Mouse (Mus musculus) limb, embryonic 12.5 days (tissue): ENCODE results near the gene Ikzf3. TPM values are rescaled to one million over a fixed set of nuclear protein-coding genes. Genes with fewer than 3 reads are reported as not detected.

Experiments
- ATAC-seq: fragments of 200-750 bp; cut with Nextera tagmentation; 2 replicates; pipeline ENCODE4 v1.8.0; 2017; ENCODE audit warnings: low read depth, moderate TSS enrichment; ENCODE audit not compliant: insufficient number of reproducible peaks, insufficient read depth, low FRiP score, low TSS enrichment
- H3K27ac ChIP-seq: fragments of 300-500 bp; sonication (generic); 2 replicates; pipeline ENCODE4 v1.5.1; 2016; ENCODE audit warnings: mild to moderate bottlenecking, moderate library complexity
- H3K27me3 ChIP-seq: fragments of 300-500 bp; sonication (generic); 2 replicates; pipeline ENCODE4 v1.6.1; 2016; ENCODE audit warnings: mild to moderate bottlenecking, moderate library complexity
- H3K36me3 ChIP-seq: fragments of 300-500 bp; sonication (generic); 2 replicates; pipeline ENCODE4 v1.6.1; 2016; ENCODE audit warnings: mild to moderate bottlenecking, moderate library complexity
- H3K4me1 ChIP-seq: fragments of 300-500 bp; sonication (generic); replicated peaks from 2 replicates; pipeline ENCODE4 v1.6.1; 2016
- H3K4me2 ChIP-seq: fragments of 300-500 bp; sonication (generic); 2 replicates; pipeline ENCODE4 v1.6.1; 2016; ENCODE audit warnings: mild to moderate bottlenecking, moderate library complexity
- H3K4me3 ChIP-seq: fragments of 300-500 bp; sonication (generic); replicated peaks from 2 replicates; pipeline ENCODE4 v1.5.1; 2016; ENCODE audit warnings: mild to moderate bottlenecking
- H3K9ac ChIP-seq: fragments of 300-500 bp; sonication (generic); replicated peaks from 2 replicates; pipeline ENCODE4 v1.6.1; 2016; ENCODE audit warnings: mild to moderate bottlenecking, moderate library complexity
- H3K9me3 ChIP-seq: fragments of 300-500 bp; sonication (generic); 2 replicates; pipeline ENCODE4 v1.6.1; 2016; ENCODE audit warnings: mild to moderate bottlenecking, moderate library complexity
- WGBS: fragments of 180-500 bp; shearing (Covaris S2); methylation state at CpG from one replicate; pipeline ENCODE4 v1.1.7; 2016; 5-methylcytosine and 5-hydroxymethylcytosine counted together
- polyA plus RNA-seq: library from polyadenylated mRNA; unstranded; fragments of >200 nt; fragmentation: Nextera tagmentation; extraction: Ambion mirVana; gene quantifications from 2 replicates; pipeline ENCODE4 v1.2.1, GENCODE M21; 2016

Gene Ikzf3
- polyA plus RNA-seq, 1 experiment from 2014 or later, result 0.54 TPM

DNA sequence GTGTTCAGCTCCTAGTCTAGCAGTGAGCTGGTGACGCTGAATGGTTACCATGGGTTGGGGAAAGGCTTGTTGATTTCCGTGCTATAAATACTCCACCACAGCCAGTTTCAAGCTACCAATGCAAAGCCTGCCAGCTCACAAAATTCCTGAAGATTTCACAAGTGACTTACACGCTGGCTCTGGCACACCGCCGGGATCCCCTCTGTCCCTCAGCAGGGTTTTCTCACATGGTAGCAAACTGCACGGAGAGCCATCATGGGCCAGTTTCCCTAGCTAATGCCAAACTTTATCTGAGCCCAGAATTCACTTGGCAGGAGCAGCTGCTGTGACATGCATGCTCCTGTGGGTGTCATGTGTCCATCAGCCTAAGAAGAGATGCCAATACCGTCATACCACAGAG lies 36.4 kb downstream of the Ikzf3 start:
- Histone ChIP-seq H3K27ac (no peak overlapping the region), H3K36me3 (no peaks in the 10 kb centered on the region), H3K4me2 (no peak overlapping the region), H3K9ac (no peak overlapping the region), H3K4me3 (no peak overlapping the region), H3K9me3 (no peaks in the 10 kb centered on the region), H3K4me1 (no peaks in the 10 kb centered on the region), H3K27me3 (no peaks in the 10 kb centered on the region)
- ATAC-seq, result no peak
- WGBS, result 80% methylated on average over 7 of the region's 7 CpGs

DNA sequence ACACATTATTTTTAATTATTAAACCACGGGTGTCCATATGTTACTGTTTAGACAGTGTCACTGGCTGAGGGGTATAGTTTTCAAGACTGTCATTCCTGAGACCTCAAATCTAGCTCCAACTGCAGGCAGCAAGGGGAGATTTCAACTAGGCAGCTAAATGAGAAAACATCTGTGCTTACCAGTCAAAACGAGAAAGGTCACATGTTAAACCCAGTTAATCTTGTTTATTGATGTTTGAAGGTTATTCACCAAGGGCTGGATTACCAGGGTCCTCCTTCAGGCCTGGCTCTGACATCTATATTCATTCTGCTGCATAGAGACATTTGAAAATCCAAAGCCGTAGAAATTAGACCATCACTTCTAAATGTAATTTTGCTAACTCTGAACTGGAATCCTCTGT lies 40.9 kb downstream of the Ikzf3 start:
- H3K27ac ChIP-seq, result no peak overlapping the region
- no peak overlapping the region for H3K4me3 ChIP-seq
- H3K9me3 ChIP-seq, result no peaks in the 10 kb centered on the region
- 43% methylated on average over 3 of the region's 3 CpGs for WGBS
- H3K9ac ChIP-seq, result no peak overlapping the region
- no peaks in the 10 kb centered on the region for H3K4me1 ChIP-seq
- H3K36me3 ChIP-seq, result no peaks in the 10 kb centered on the region
- H3K27me3 ChIP-seq, result peaks cover 19% of the 10 kb centered on the region
- ATAC-seq, result no peak
- no peak overlapping the region for H3K4me2 ChIP-seq

DNA sequence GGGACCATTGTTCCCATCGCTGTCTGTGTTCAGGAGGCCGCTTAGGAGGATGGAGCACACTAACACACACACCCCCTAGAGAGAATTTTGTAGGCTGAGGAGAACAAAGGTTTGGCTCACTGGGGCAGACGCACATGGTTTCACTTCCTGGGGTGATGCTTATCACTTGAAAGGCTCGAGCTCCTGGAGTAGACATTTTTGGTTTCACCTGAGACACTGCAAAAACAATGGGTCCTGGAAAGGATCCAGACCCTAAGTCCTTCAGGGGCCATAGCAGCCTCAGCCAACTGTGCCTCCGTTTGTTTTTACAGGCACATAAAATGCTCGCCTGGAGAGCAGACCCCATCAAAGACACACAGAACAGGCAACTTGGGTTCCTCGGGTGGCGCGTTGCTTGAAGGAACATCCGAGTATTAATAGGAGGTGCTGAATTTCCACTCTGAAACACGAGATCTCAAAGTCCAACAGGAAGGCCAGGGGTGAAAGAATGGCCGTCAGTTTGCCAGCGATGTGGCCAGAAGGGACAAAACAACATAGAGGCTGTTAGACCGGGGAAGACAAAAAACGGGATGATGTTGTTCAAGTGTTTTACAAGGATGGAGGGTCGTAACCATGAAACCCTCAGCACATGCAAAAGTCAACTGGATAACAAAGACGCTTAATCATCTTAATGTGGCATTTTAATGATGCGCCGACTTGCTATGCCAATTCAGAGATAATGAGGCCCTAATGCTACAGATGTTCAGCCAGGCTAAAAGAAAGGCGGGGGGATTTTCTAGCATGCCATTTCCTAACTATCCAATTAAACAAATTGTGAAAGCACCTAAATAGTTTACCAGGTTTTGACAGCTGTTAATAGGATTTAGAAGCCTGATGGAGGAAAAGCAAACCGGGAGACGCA lies 48.2 kb downstream of the Ikzf3 start:
- Histone ChIP-seq H3K27ac (0 out of 2 replicates have a peak overlapping the region, but pooled peaks have one; percentile 13), H3K27me3 (peaks cover 27% of the 10 kb centered on the region), H3K4me3 (0 out of 2 replicates have a peak overlapping the region, but pooled peaks have one; percentile 1), H3K9me3 (no peaks in the 10 kb centered on the region), H3K9ac (no peak overlapping the region; the same call in 1 of the 2 replicates), H3K36me3 (no peaks in the 10 kb centered on the region), H3K4me2 (peak overlapping the region; percentile 42), H3K4me1 (peaks cover 22% of the 10 kb centered on the region)
- WGBS, result 14% methylated on average over 22 of the region's 22 CpGs
- ATAC-seq, result no peak

DNA sequence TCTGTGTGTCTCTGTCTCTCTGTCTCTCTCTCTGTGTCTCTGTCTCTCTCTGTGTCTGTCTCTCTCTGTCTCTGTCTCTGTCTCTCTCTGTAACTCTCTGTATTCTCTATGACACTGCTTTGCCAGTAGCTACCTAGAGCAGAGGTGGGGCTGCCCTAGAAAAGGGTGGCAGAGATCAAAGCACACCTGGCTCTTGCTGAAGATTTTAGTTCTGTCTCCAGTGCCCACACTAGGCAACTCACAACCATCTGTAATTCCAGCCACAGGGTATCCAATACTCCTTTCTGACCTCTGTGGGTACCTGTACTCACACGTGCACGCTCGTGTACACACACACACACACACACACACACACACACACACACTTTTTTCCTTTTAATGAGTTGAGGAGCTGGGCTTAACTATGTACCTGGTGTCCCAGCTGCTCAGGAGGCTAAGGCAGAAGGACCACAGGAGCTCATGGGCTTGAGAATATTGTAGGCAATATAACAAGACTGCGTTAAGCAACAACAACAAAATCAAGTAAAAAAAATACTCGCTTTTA lies 50.6 kb downstream of the Ikzf3 start:
- WGBS, result 89% methylated on average over 5 of the region's 5 CpGs

DNA sequence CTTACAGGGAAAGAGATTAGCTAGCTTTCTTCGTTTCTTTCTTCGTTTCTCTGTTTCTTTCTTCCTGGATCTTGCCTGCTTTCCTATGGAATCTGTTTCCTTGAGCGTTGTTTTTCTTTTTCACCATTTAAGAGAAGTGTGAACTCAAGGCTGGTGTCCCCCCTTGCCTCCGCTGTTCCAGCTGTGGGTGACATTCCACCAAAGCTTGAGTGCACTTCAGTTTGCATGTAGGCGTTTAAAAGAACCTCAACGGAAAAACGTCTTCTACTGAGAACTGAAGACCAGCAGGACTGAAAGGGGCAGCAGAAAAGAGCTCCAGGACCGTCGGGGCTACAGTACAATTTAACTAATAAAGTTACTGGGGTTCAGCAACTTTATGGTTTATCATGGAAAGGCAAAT lies 52.4 kb downstream of the Ikzf3 start:
- 70% methylated on average over 9 of the region's 9 CpGs for WGBS
- Histone ChIP-seq H3K4me3 (no peak overlapping the region), H3K27ac (no peak overlapping the region), H3K9ac (no peak overlapping the region), H3K36me3 (no peaks in the 10 kb centered on the region), H3K4me1 (peaks cover 26% of the 10 kb centered on the region), H3K4me2 (no peak overlapping the region), H3K9me3 (no peaks in the 10 kb centered on the region), H3K27me3 (peaks cover 5% of the 10 kb centered on the region; the same call in 1 of the 2 replicates)
- ATAC-seq, result no peak

More for the DNA sequence above, 50.6 kb downstream of the Ikzf3 start:
- H3K27me3 ChIP-seq, result peaks cover 13% of the 10 kb centered on the region; the same call in 1 of the 2 replicates
- no peak overlapping the region for H3K4me3 ChIP-seq
- H3K36me3 ChIP-seq, result no peaks in the 10 kb centered on the region
- H3K9me3 ChIP-seq, result no peaks in the 10 kb centered on the region
- H3K4me1 ChIP-seq, result peaks cover 26% of the 10 kb centered on the region
- no peak overlapping the region for H3K4me2 ChIP-seq
- H3K9ac ChIP-seq, result no peak overlapping the region
- H3K27ac ChIP-seq, result no peak overlapping the region
- ATAC-seq, result no peak

DNA sequence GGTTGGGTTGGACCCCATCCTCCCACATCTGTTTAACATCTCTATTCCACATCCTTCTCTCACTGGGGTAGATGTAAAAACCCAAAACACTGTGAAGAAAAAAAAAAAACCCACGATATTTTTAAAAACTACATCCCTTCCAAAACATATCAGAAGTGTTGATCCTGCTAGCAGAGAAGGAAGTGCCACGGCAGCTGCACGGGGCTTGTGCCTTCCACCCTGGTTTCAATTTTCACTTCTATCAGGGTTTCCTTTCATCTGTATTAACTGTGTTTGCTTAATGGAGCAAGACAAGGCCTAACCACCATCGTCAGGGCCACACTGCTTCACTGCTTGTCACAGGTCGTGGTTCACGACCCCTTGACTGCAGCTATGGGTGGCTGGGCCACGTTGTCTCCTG lies 52.9 kb downstream of the Ikzf3 start:
- WGBS, result 12% methylated on average over 7 of the region's 7 CpGs
- no peaks in the 10 kb centered on the region for H3K36me3 ChIP-seq
- H3K9ac ChIP-seq, result no peak overlapping the region
- no peak overlapping the region for H3K27ac ChIP-seq
- no peak overlapping the region for H3K4me3 ChIP-seq
- ATAC-seq, result no peak
- no peak overlapping the region for H3K4me2 ChIP-seq
- no peaks in the 10 kb centered on the region for H3K9me3 ChIP-seq
- peaks cover 22% of the 10 kb centered on the region for H3K4me1 ChIP-seq
- H3K27me3 ChIP-seq, result peaks cover 5% of the 10 kb centered on the region; the same call in 1 of the 2 replicates

DNA sequence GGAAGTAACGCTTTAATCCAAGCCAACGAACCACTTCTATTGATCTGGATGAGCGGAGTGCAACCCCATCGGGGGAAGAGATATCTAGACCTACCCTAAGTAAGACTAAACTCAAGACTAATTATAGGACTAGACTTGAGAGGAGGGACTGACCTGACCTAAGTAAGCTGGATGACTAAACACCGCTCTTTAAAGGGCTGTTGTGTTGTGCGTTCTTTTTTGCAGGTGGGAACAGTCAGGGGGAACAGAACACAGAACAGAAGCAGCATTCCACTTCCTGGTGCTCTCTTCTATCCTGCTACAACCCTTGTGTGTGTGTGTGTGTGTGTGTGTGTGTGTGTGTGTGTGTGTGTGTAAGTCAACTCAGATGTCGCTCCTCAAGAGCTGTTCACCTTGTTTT lies 54.3 kb downstream of the Ikzf3 start:
- Histone ChIP-seq H3K27me3 (peaks cover 5% of the 10 kb centered on the region; the same call in 1 of the 2 replicates), H3K27ac (no peak overlapping the region), H3K9ac (no peak overlapping the region), H3K4me3 (no peak overlapping the region), H3K4me1 (peaks cover 13% of the 10 kb centered on the region; the same call in 1 of the 2 replicates), H3K4me2 (no peak overlapping the region), H3K36me3 (no peaks in the 10 kb centered on the region), H3K9me3 (no peaks in the 10 kb centered on the region)
- 90% methylated on average over 7 of the region's 7 CpGs for WGBS
- no peak for ATAC-seq

DNA sequence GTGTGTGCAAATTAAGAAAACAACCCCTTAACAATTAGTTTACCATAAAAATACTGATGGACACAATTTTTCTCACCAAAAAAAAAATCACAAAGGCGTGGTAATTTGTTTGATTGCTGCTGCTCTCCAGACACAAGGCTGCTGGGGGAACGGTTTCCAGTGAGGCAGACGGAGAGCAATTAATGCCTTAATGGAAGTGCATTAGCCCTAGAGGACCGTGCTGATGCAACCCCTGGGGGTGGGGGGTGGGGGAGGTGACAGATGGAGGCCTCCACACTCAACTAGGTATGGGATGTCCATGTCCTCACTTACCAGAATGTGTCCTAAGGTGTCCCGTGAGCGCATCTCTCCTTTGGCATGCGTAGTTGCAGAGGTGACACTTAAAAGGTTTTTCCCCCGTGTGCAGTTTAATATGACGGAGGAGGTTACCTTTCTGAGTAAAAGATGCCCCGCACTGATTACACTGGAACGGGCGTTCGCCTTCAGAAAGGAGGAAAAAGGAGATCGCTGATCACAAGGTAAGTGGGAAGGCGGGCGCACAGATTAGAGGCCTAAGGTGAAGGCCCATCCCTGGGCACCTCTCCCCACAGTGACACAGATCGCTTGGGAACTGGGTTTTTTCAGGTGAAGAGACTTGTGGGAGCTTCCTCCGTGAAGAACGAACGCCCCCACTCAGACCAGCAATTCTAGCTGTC lies 57.1 kb downstream of the Ikzf3 start:
- no peaks in the 10 kb centered on the region for H3K36me3 ChIP-seq
- 65% methylated on average over 20 of the region's 20 CpGs for WGBS
- ATAC-seq, result no peak
- 0 out of 2 replicates have a peak, but pooled peaks cover 5% of the 10 kb centered on the region for H3K27me3 ChIP-seq
- no peak overlapping the region for H3K27ac ChIP-seq
- no peaks in the 10 kb centered on the region for H3K9me3 ChIP-seq
- no peak overlapping the region for H3K4me3 ChIP-seq
- no peak overlapping the region for H3K4me2 ChIP-seq
- H3K9ac ChIP-seq, result no peak overlapping the region
- H3K4me1 ChIP-seq, result peaks cover 13% of the 10 kb centered on the region; the same call in 1 of the 2 replicates

DNA sequence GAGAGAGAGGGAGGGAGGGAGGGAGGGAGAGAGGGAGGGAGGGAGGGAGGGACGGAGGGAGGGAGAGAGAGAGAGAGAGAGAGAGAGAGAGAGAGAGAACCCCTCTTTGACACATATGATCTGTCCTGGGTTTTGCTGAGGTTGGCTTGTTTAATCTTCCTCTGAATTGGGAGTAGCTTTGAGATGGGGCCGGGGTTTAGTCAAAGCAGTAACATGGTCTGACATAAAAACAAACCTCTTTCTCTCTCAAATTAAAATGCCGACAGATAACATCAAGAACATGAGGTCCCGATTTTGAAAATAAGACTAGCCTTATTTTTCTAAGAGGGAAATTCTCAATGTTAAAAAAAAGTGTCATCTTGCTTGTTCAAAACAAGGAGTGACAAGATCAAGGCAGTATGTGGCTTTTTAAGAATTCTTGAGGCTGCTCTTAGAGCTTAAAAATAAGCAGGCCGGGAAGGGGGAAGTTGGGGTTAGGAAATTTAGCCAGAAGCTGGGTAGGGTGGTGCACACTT lies 58.2 kb downstream of the Ikzf3 start:
- no peak for ATAC-seq
- WGBS, result 67% methylated on average over 5 of the region's 5 CpGs
- H3K4me2 ChIP-seq, result no peak overlapping the region
- no peak overlapping the region for H3K4me3 ChIP-seq
- 0 out of 2 replicates have a peak, but pooled peaks cover 4% of the 10 kb centered on the region for H3K4me1 ChIP-seq
- H3K9me3 ChIP-seq, result no peaks in the 10 kb centered on the region
- 0 out of 2 replicates have a peak, but pooled peaks cover 5% of the 10 kb centered on the region for H3K27me3 ChIP-seq
- H3K27ac ChIP-seq, result no peak overlapping the region
- H3K36me3 ChIP-seq, result no peaks in the 10 kb centered on the region
- no peak overlapping the region for H3K9ac ChIP-seq

DNA sequence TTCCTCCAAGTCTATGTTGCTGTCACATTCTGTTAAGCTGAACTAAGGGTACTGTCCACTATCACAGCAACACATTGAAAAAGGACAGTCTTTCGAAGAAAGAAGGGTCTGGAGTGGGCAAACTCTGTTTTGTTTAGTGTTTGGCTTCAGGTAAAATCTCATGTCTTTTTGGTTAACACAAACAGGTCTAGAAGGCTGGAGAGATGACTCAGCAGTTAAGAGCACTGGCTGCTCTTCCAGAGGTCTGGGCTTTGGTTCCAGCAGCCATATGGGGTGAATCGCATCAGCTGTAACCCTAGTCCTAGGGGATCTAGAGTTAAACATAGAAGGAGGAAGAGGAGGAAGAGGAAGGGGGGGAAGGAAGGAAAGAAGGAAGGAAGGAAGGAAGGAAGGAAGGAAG lies 60.1 kb downstream of the Ikzf3 start:
- 87% methylated on average over 2 of the region's 2 CpGs for WGBS
- ATAC-seq, result no peak
- H3K9ac ChIP-seq, result no peak overlapping the region
- H3K27ac ChIP-seq, result no peak overlapping the region
- H3K9me3 ChIP-seq, result no peaks in the 10 kb centered on the region
- no peaks in the 10 kb centered on the region for H3K36me3 ChIP-seq
- 0 out of 2 replicates have a peak, but pooled peaks cover 5% of the 10 kb centered on the region for H3K27me3 ChIP-seq
- H3K4me2 ChIP-seq, result no peak overlapping the region
- no peaks in the 10 kb centered on the region for H3K4me1 ChIP-seq
- no peak overlapping the region for H3K4me3 ChIP-seq

DNA sequence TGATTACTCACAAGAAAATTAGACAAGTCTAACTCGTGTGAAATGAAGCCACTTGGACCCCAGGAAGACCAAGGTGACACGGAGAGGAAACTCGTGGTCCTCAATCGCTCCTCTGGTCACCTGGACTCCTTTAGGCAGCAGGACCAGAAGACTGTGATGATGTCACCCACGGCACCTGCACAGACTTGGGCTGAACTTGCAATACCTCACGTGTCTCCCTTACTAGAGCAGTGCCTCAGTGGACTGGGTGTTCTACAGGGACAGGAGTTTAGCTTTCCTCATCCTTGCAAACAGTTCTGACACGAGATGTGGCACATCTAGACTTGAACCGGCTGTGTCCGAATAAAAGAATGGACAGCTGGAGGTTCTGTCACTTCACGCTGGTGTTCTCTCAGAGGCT lies 63.8 kb downstream of the Ikzf3 start:
- WGBS, result 83% methylated on average over 10 of the region's 10 CpGs
- no peak overlapping the region for H3K4me3 ChIP-seq

More for the DNA sequence above, 63.8 kb downstream of the Ikzf3 start:
- H3K9me3 ChIP-seq, result no peaks in the 10 kb centered on the region
- H3K27ac ChIP-seq, result no peak overlapping the region
- no peak overlapping the region for H3K9ac ChIP-seq
- peaks cover 5% of the 10 kb centered on the region; the same call in 1 of the 2 replicates for H3K4me1 ChIP-seq
- no peak overlapping the region for H3K4me2 ChIP-seq
- 0 out of 2 replicates have a peak, but pooled peaks cover 5% of the 10 kb centered on the region for H3K27me3 ChIP-seq
- ATAC-seq, result no peak
- no peaks in the 10 kb centered on the region for H3K36me3 ChIP-seq
